Mouse (Mus musculus) spleen, adult 2 months (tissue): ENCODE results near the gene Adcy7. TPM values are rescaled to one million over a fixed set of nuclear protein-coding genes. Genes with fewer than 3 reads are reported as not detected.

ENCODE experiments used
- DNase-seq, 2 experiments: peaks; one replicate each; pipeline versions ENCODE4 v3.0.0 to v3.0.0-alpha.2; 2012 to 2021; ENCODE audit warnings: low spot score in 2 of 2, low read depth in 1 of 2
- H3K27ac ChIP-seq: fragments of 200-500 bp; 2 replicates; pipeline ENCODE4 v1.5.1; 2012; ENCODE audit warnings: low read length, inconsistent platforms; ENCODE audit not compliant: insufficient read depth
- H3K27me3 ChIP-seq: fragments of 200-500 bp; 2 replicates; pipeline ENCODE4 v1.6.1; 2012; ENCODE audit warnings: mild to moderate bottlenecking, moderate library complexity, low read length, inconsistent platforms; ENCODE audit not compliant: control insufficient read depth, insufficient read depth
- H3K36me3 ChIP-seq: fragments of 200-500 bp; 2 replicates; pipeline ENCODE4 v1.6.1; 2012; ENCODE audit warnings: mild to moderate bottlenecking, low read length, inconsistent platforms; ENCODE audit not compliant: control insufficient read depth, insufficient read depth
- H3K4me1 ChIP-seq: fragments of 200-500 bp; 2 replicates; pipeline ENCODE4 v1.6.1; 2011; ENCODE audit warnings: inconsistent platforms; ENCODE audit not compliant: control insufficient read depth, insufficient read depth, insufficient read length
- H3K4me3 ChIP-seq: fragments of 200-500 bp; 2 replicates; pipeline ENCODE4 v1.5.1; 2011; ENCODE audit warnings: mild to moderate bottlenecking, inconsistent platforms; ENCODE audit not compliant: insufficient read depth, insufficient read length; ENCODE audit errors: extremely low read depth
- CTCF ChIP-seq: fragments of 200-500 bp; IDR thresholded peaks from 2 replicates; pipeline ENCODE4 v1.5.1; 2011; ENCODE audit warnings: mild to moderate bottlenecking, inconsistent platforms; ENCODE audit not compliant: insufficient read depth, insufficient read length, insufficient replicate concordance; ENCODE audit errors: extremely low read depth
- POLR2A ChIP-seq: fragments of 200-500 bp; IDR thresholded peaks from 2 replicates; pipeline ENCODE4 v1.6.1; 2011; ENCODE audit warnings: low read depth, low read length, inconsistent platforms
- WGBS: fragments of 180-500 bp; shearing (Covaris S2); methylation state at CpG from one replicate; pipeline ENCODE4 v1.1.7; 2018; 5-methylcytosine and 5-hydroxymethylcytosine counted together
- polyA plus RNA-seq: library from polyadenylated mRNA; depleted of rRNA; stranded (reverse); fragments of >200 nt; gene quantifications from 2 replicates; pipeline ENCODE4 v1.2.3, GENCODE M21; 2012

Gene Adcy7
- polyA plus RNA-seq, 1 experiment, result 76.9 TPM

DNA sequence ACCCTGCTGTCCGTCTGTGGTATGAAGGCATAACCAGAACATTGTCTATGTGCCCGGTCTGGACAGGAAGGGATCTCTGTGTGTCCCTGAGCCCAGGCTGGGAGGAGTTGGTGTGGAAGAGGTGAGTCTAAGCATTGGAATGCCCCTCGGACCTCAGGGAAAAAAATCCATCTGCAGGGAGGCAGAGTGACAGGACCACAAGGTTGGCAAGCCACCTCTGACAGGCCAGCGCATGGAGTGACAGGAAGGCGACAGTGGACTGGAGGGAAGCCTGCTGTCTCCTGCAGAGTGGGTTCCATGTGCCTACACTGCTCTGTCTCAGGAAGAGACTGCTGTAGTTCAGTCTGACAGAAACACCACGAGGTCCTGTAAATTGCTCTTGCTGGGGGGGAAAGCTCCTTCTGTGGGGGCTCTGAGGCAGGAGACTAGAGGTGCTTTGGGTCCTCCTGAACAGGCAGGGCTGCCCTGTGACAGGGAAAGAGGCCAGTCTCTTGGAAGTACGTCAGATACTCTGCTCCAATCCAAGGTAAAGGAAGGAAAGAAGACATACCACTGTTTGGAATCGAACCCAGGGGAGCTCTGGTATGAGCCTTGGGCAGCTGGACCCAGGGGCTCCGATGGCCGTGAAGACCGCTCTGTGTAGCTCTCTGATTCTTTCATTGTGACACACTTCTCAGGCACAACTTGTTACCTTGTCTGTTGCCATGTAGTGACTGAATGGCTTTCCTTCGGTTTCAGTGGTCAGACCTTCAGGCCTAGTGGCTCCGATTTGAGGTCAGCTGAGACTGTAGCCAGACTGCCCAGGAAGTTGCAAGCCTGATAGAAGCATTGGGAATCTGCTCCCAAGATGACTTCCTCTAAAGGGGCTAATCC, 11.3 kb downstream of the Adcy7 start:
- TF ChIP-seq CTCF, result no peak
- no peak for TF ChIP-seq POLR2A
- Histone ChIP-seq H3K36me3 (no peaks in the 10 kb centered on the region), H3K27ac (no peak overlapping the region), H3K4me1 (peaks cover 31% of the 10 kb centered on the region; the same call in 1 of the 2 replicates), H3K27me3 (no peaks in the 10 kb centered on the region), H3K4me3 (no peak overlapping the region)
- no peak for DNase-seq
- WGBS, result 81% methylated on average over 13 of the region's 13 CpGs

DNA sequence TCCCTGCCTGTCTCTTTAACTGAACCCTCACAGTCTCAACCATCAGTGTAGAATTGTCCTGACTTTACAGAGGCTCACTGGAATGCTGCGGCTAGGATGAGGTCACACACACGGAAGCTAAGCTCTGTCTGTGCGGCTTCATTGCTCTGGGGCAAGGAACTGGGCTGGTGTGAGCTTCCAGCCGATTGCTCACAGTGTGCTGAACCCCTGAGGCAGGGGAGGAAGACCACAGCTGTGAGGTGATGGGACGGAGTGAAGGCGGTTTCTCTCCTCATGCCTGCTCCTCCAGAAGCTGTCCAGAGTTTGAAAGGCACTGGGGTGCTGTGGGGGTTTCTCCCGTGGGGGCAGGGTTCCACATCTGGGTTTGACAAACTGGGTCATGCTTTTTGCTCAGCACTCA, 12.5 kb downstream of the Adcy7 start:
- TF ChIP-seq POLR2A, result no peak
- 57% methylated on average over 7 of the region's 7 CpGs for WGBS
- Histone ChIP-seq H3K4me1 (peaks cover 31% of the 10 kb centered on the region; the same call in 1 of the 2 replicates), H3K27ac (no peak overlapping the region), H3K4me3 (no peak overlapping the region), H3K36me3 (no peaks in the 10 kb centered on the region), H3K27me3 (no peaks in the 10 kb centered on the region)
- no peak for DNase-seq

DNA sequence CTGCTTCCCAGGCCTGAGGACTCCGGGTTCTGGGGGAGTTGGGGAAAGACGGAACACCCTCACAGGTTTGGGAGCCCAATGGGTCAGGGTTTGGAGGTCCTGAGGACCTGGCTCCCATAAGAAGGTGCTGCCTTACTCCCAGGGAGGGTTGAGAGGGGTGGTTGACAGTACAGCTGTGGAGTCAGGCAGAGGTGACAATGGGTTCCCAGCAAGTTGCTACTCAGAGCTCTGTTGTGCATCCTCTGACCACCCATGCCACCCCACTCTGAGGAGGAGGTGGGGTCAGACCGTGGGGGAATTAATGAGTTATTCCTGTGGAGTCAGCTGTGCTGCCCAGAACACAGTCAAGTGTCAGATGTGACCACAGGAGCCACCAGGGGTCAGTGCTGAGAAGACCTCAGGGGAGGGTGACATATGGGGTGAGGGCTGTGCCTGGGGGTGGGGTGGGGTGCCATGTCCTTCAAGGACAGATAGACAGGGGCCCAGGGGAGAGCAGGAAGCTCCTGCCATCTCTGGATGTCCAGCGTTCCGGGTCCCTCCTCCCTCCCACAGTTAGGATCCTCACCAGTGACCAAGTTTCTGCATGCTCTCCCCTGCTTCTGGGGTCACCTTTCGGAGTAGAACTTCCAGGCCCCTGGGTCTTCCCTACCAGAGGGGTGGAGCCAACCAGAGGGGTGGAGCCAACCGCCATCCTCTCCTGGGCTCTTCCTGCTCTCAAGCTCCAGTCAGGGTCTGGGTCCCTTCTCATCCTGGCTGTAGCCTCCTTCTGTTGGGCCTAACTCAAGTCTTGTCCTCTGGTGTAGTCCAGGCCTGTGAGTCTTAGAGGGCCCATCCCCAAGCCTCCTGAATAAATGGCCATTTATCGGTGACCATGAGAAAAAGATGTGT, 13.5 kb downstream of the Adcy7 start:
- peaks cover 34% of the 10 kb centered on the region; the same call in 1 of the 2 replicates for H3K4me1 ChIP-seq
- H3K27me3 ChIP-seq, result no peaks in the 10 kb centered on the region
- H3K27ac ChIP-seq, result no peak overlapping the region
- DNase-seq, result peak in 1 of 2 experiments; percentile 53
- TF ChIP-seq POLR2A (no peak), CTCF (peak; percentile 24; the same call in 1 of the 2 replicates)
- whole genome bisulfite sequencing, result 78% methylated on average over 8 of the region's 8 CpGs
- H3K4me3 ChIP-seq, result no peak overlapping the region
- H3K36me3 ChIP-seq, result no peaks in the 10 kb centered on the region

DNA sequence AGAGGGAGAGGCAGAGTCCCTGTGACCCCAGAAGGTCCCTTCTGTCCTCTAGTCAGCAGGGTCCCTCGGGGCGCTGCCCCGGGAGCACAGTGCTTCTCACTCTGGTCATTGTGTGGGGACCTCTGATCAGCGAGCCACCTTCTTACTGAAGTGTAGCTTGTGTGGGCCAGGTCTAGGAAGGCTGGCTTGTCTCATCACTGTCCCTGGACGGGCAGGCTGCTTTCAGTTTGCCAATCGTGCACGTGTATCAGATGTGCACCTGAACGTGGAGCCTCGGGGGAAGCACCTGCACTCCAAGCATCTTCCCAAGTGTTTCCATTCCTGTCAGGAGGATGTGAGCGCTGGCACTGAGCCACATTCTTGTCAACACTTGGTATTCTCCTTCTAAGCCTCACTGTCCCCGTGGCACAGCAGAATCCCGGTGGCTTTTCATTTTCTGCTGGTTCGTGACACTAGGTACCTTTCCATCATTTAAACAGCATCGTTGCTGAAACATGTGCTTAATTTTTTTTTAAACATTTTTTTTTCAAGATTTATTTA, 14.3 kb downstream of the Adcy7 start:
- no peak for DNase-seq
- WGBS, result 77% methylated on average over 14 of the region's 14 CpGs
- TF ChIP-seq POLR2A, result no peak
- no peak for TF ChIP-seq CTCF
- Histone ChIP-seq H3K27ac (no peak overlapping the region), H3K36me3 (no peaks in the 10 kb centered on the region), H3K4me3 (no peak overlapping the region), H3K4me1 (peaks cover 41% of the 10 kb centered on the region; the same call in 1 of the 2 replicates), H3K27me3 (no peaks in the 10 kb centered on the region)

DNA sequence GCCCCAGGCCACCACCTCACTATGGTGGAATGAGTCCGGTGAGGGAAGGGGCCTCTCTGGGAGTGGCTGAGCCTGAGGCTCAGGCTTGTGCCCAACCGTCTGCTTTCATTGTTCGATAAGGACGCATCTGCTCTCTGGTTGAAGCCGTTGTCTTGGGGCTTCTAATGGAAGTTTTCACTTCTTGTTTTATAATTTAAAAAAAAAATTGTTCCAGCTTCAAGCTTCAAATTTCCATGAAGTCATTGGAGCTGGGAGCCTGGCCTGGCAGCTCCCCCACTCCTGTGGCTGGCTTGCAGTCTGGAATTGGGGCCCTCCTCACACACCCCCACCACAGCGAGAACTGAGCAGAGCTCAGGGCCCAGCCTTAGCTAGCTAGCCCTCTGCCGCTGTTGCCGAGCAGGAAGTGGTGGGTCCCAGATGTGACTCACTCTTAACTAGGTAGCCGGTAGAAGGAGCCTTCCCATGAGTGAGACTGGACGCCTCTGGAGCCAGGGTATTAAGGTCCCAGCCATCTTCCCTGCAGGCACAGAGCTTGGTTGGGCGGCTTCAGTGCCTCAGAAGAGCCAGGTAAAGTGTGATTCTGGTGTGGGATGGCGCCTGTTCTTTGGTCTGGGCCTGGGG, 16.5 kb downstream of the Adcy7 start:
- TF ChIP-seq POLR2A (peak; percentile 47; the same call in 1 of the 2 replicates), CTCF (no peak)
- no peaks in the 10 kb centered on the region for H3K36me3 ChIP-seq
- peak in 1 of 2 experiments; percentile 66 for DNase-seq
- peak overlapping the region; percentile 97 for H3K27ac ChIP-seq
- H3K4me1 ChIP-seq, result peaks cover 49% of the 10 kb centered on the region; the same call in 1 of the 2 replicates
- no peaks in the 10 kb centered on the region for H3K27me3 ChIP-seq
- peak overlapping the region; percentile 63 for H3K4me3 ChIP-seq
- 9% methylated on average over 12 of the region's 12 CpGs for WGBS

DNA sequence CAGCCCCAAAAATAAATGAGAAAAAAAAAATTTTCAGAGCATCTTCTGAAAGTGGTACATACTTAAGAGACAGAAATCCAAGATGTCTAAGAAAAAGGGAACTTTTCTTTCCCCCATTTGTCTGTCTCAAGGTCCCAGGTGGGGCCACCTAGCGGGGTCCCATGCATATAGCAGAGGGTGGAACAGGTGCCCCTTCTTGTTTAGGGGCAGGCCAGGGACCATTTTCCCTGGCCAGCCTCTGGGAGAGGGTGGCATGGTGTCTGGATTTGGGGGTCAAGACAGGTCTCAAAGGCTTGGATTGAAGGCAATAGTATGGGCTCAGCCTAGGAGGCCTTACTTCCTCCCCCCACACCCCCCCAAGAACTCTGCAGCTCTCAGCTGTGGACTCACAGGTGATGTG, 17.7 kb downstream of the Adcy7 start:
- Histone ChIP-seq H3K27ac (peak overlapping the region; percentile 97), H3K4me1 (peaks cover 55% of the 10 kb centered on the region; the same call in 1 of the 2 replicates), H3K27me3 (no peaks in the 10 kb centered on the region), H3K36me3 (no peaks in the 10 kb centered on the region), H3K4me3 (peak overlapping the region; percentile 26; the same call in 1 of the 2 replicates)
- 3% methylated on average over 1 of the region's 1 CpGs for WGBS
- peak in 1 of 2 experiments; percentile 58 for DNase-seq
- TF ChIP-seq CTCF, result no peak
